8 mouse cellular contexts compared by ENCODE assay signal in the genomic region with DNA sequence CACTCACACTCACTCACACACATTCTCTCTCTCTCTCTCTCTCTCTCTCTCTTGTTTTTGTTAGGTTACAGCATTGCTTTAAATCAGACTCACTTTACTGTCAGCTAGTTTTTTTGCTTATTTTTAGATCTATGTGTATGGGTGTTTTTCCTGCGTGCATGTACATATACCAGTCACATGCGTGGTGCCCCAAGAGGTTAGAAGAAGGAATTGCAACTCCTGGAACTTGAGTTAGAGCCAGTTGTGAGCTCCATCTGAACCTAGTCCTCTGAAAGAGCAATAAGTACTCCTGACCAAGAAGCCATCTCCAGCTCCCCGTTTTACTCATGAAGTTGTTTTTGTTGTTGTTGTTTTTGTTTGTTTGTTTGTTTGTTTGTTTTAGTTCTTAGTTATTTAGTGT. TPM values are rescaled to one million over a fixed set of nuclear protein-coding genes. Genes with fewer than 3 reads are reported as not detected.
DNase-seq lines count a peak whose midpoint lies in the region; ATAC-seq and TF ChIP-seq lines count a peak whose summit lies in the region.
"Had no signal": no experiment of that assay in that cellular context is flagged by ENCODE, and none has a peak within 500 bp of the region (broad histone marks: within the 10 kb centered on the region; RNA-seq: fewer than 3 reads in every experiment).

No protein-coding gene starts in this region.

- peak; percentile 69 for TF ChIP-seq CTCF in intestine, postnatal 0 days (IDR thresholded peaks at IDR 0.05; ENCODE audit: low read depth)

- H3K4me3 ChIP-seq in intestine, postnatal 0 days (ENCODE audit: low read depth, low read length) = no peak overlapping the region
- H3K4me3 ChIP-seq in intestine, embryonic 15.5 days (replicated peaks) = no peak overlapping the region
- H3K4me3 ChIP-seq in forebrain, embryonic 16.5 days (replicated peaks; ENCODE audit: low read length) = no peak overlapping the region
- H3K4me3 ChIP-seq: erythroblast, embryonic 14.5 days had no signal

- no peak overlapping the region for H3K4me2 ChIP-seq in intestine, postnatal 0 days (replicated peaks; ENCODE audit: low read depth)
- H3K4me2 ChIP-seq in intestine, embryonic 15.5 days (replicated peaks) = no peak overlapping the region
- H3K4me2 ChIP-seq in forebrain, embryonic 16.5 days (ENCODE audit: low read length) = no peak overlapping the region

- no peak overlapping the region for H3K27ac ChIP-seq in intestine, postnatal 0 days (ENCODE audit: low read depth, low read length)
- H3K27ac ChIP-seq in intestine, embryonic 15.5 days = no peak overlapping the region
- no peak overlapping the region for H3K27ac ChIP-seq in forebrain, embryonic 16.5 days (ENCODE audit: low read length)

- no peaks in the 10 kb centered on the region for H3K27me3 ChIP-seq in intestine, postnatal 0 days (replicated peaks; ENCODE audit: control insufficient read depth, insufficient read depth, low read length)
- no peaks in the 10 kb centered on the region for H3K27me3 ChIP-seq in intestine, embryonic 15.5 days (replicated peaks)
- no peaks in the 10 kb centered on the region for H3K27me3 ChIP-seq in forebrain, embryonic 16.5 days (replicated peaks; ENCODE audit: control insufficient read depth, insufficient read depth, low read length)

- peaks cover 32% of the 10 kb centered on the region for H3K36me3 ChIP-seq in intestine, postnatal 0 days (ENCODE audit: control insufficient read depth, insufficient read depth)
- H3K36me3 ChIP-seq in intestine, embryonic 15.5 days = peaks cover 7% of the 10 kb centered on the region
- H3K36me3 ChIP-seq in forebrain, embryonic 16.5 days (ENCODE audit: control insufficient read depth, insufficient read depth) = peaks cover 10% of the 10 kb centered on the region

- no peak for ATAC-seq in intestine, postnatal 0 days
- no peak for ATAC-seq in intestine, embryonic 15.5 days
- ATAC-seq in forebrain, embryonic 16.5 days = no peak

- H3K9me3 ChIP-seq in intestine, postnatal 0 days (ENCODE audit: control insufficient read depth) = no peaks in the 10 kb centered on the region
- no peaks in the 10 kb centered on the region for H3K9me3 ChIP-seq in intestine, embryonic 15.5 days
- no peaks in the 10 kb centered on the region for H3K9me3 ChIP-seq in forebrain, embryonic 16.5 days (ENCODE audit: control insufficient read depth, low read length)

- peak; percentile 73 for DNase-seq in CD4-positive, CD25-positive, alpha-beta regulatory T cell, adult 2 months (ENCODE audit: low read depth, low spot score)
- peak; percentile 27 for DNase-seq in MEL-GATA-1-ER (ENCODE audit: extremely low read depth, low read depth)
- DNase-seq in kidney, postnatal 36 days = peak; percentile 28 to 42
- DNase-seq in frontal cortex, postnatal 14 days (ENCODE audit: low spot score in 2 of 2) = no peak

- no peak overlapping the region for H3K9ac ChIP-seq in intestine, postnatal 0 days (ENCODE audit: low read depth, low read length)
- no peak overlapping the region for H3K9ac ChIP-seq in intestine, embryonic 15.5 days
- no peak overlapping the region for H3K9ac ChIP-seq in forebrain, embryonic 16.5 days (replicated peaks; ENCODE audit: low read depth, low read length)

- WGBS in intestine, postnatal 0 days = 72% methylated on average over 3 of the region's 3 CpGs
- 75% methylated on average over 3 of the region's 3 CpGs for WGBS in intestine, embryonic 15.5 days
- 77% methylated on average over 3 of the region's 3 CpGs for WGBS in forebrain, embryonic 16.5 days

- H3K4me1 ChIP-seq in intestine, postnatal 0 days (replicated peaks; ENCODE audit: control insufficient read depth, insufficient read depth, low read length) = no peaks in the 10 kb centered on the region
- H3K4me1 ChIP-seq in intestine, embryonic 15.5 days (replicated peaks) = no peaks in the 10 kb centered on the region
- no peaks in the 10 kb centered on the region for H3K4me1 ChIP-seq in forebrain, embryonic 16.5 days (replicated peaks; ENCODE audit: control insufficient read depth, insufficient read depth, low read length)

RNA-seq across cellular contexts. Expression of gene Agrp, which starts 24.0 kb away (rescaled TPM):
- polyA plus RNA-seq in intestine, postnatal 0 days (2015; fragmentation: Nextera tagmentation; extraction: Ambion mirVana) = 0.43 and 1.1 TPM in 2 replicates
- polyA plus RNA-seq in intestine, embryonic 15.5 days (2015; fragmentation: Nextera tagmentation; extraction: Ambion mirVana) = 0.57 and 0.88 TPM in 2 replicates
- polyA plus RNA-seq in forebrain, embryonic 16.5 days (2015; fragmentation: Nextera tagmentation; extraction: Ambion mirVana) = 0.67 and 0.91 TPM in 2 replicates
- polyA plus RNA-seq: erythroblast, embryonic 14.5 days had no signal

RNA-seq across cellular contexts. Expression of gene Ctcf, which starts 24.8 kb away (rescaled TPM):
- 42.2 and 44.7 TPM in 2 replicates for polyA plus RNA-seq in intestine, postnatal 0 days (2015; fragmentation: Nextera tagmentation; extraction: Ambion mirVana)
- polyA plus RNA-seq in intestine, embryonic 15.5 days (2015; fragmentation: Nextera tagmentation; extraction: Ambion mirVana) = 96.4 and 106 TPM in 2 replicates
- 137 and 143 TPM in 2 replicates for polyA plus RNA-seq in forebrain, embryonic 16.5 days (2015; fragmentation: Nextera tagmentation; extraction: Ambion mirVana)

RNA-seq across cellular contexts. Expression of gene Carmil2, which starts 24.9 kb away (rescaled TPM):
- polyA plus RNA-seq in intestine, postnatal 0 days (2015; fragmentation: Nextera tagmentation; extraction: Ambion mirVana) = 0.73 and 0.77 TPM in 2 replicates
- polyA plus RNA-seq in intestine, embryonic 15.5 days (2015; fragmentation: Nextera tagmentation; extraction: Ambion mirVana) = 1.0 and 1.1 TPM in 2 replicates
- polyA plus RNA-seq in forebrain, embryonic 16.5 days (2015; fragmentation: Nextera tagmentation; extraction: Ambion mirVana) = 9.5 and 12.7 TPM in 2 replicates

RNA-seq across cellular contexts. Expression of gene Acd, which starts 39.7 kb away (rescaled TPM):
- 35.4 and 35.5 TPM in 2 replicates for polyA plus RNA-seq in intestine, postnatal 0 days (2015; fragmentation: Nextera tagmentation; extraction: Ambion mirVana)
- 46.1 and 51.1 TPM in 2 replicates for polyA plus RNA-seq in intestine, embryonic 15.5 days (2015; fragmentation: Nextera tagmentation; extraction: Ambion mirVana)
- polyA plus RNA-seq in forebrain, embryonic 16.5 days (2015; fragmentation: Nextera tagmentation; extraction: Ambion mirVana) = 105 and 106 TPM in 2 replicates

RNA-seq across cellular contexts. Expression of gene Pard6a, which starts 39.8 kb away (rescaled TPM):
- polyA plus RNA-seq in intestine, postnatal 0 days (2015; fragmentation: Nextera tagmentation; extraction: Ambion mirVana) = 8.8 and 9.7 TPM in 2 replicates
- 12.7 and 13.4 TPM in 2 replicates for polyA plus RNA-seq in intestine, embryonic 15.5 days (2015; fragmentation: Nextera tagmentation; extraction: Ambion mirVana)
- polyA plus RNA-seq in forebrain, embryonic 16.5 days (2015; fragmentation: Nextera tagmentation; extraction: Ambion mirVana) = 45.4 and 50.0 TPM in 2 replicates

Comparison
In these comparisons a context has a peak if more than half of its experiments do, and no peak if none do; other contexts are left out.
1. DNase-seq: peak in CD4-positive, CD25-positive, alpha-beta regulatory T cell, adult 2 months (single experiment), MEL-GATA-1-ER (single experiment) and kidney, postnatal 36 days (2 of 2); none in frontal cortex, postnatal 14 days (0 of 2).